Mouse (Mus musculus) liver, postnatal 0 days (tissue): ENCODE measurements around the gene Nol8.

ENCODE experiments used
- CTCF ChIP-seq: sonication (generic); IDR thresholded peaks from 2 replicates; pipeline ENCODE4 v1.5.1; 2016; ENCODE audit warnings: antibody characterized with exemption, low read depth
- EP300 ChIP-seq: IDR thresholded peaks from 2 replicates; pipeline ENCODE4 v1.6.1; 2016; ENCODE audit warnings: antibody characterized with exemption, low read depth, mild to moderate bottlenecking

GRCm38 (mm10) chr13:49646019-49646418, 6.9 kb upstream of the Nol8 start:
- TF ChIP-seq CTCF: no peak
- no peak for TF ChIP-seq EP300
